Mouse (Mus musculus): ENCODE data around the gene Sox5.

DNA sequence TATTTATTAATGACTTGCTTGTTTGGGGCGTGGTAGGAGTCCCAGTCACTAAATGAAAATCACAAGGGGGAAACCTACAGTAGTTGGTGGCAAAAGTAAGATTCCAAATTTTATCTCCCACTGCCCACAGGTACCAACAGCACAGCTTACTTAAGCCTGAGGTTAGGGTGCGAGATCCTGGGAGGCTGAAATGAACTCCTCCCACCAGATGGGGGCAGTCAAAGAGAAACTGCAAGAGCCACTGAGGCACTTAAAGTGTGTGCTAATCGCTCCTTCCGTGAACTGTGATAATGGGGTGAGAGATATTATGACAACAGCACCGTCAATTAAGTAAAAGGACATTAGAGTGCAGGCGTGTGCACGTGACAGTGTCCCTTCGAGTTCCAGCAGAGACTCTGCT is 232.8 kb downstream of the Sox5 start:
- TF ChIP-seq CTCF (IDR thresholded peaks at IDR 0.05; ENCODE audit: extremely low read depth, insufficient read depth, insufficient read length, insufficient replicate concordance) = no peak
- TF ChIP-seq POLR2A (IDR thresholded peaks at IDR 0.05; ENCODE audit: low read depth, low read length) = no peak

Measured in spleen, adult 2 months (tissue).